Comparison of ENCODE assay signal across 1 mouse cellular context in the genomic region with DNA sequence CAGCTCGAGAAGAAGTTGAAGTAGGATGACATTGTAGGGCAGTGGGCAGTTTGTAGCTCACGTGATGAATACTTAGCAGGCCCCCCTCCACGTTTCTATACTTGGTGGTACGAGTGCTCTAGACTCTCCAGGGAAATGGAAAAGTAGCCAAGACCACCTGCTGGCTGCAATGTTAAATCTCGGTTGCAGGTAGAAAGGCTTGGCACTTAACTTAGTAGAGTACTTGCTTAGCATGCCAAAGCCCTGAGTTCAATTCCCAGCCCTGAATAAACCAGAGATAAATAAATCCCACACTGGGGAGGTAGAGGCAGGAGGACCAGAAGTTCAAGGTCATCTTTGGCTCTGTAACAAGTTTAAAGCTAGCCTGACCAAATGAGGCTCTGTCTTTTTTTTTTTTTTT.
TF ChIP-seq lines count a peak whose summit lies in the region.

No protein-coding gene starts in this region.

TF ChIP-seq in MEL, 35 proteins besides CTCF, POLR2A, EP300 and RAD21:
- TF ChIP-seq POLR2AphosphoS2 (IDR thresholded peaks at IDR 0.05; ENCODE audit: low read length): no peak
- no peak for TF ChIP-seq ZC3H11A (IDR thresholded peaks at IDR 0.05; ENCODE audit: low read depth, low read length)
- no peak for TF ChIP-seq USF1 (IDR thresholded peaks at IDR 0.05; ENCODE audit: low read depth, low read length)
- TF ChIP-seq MYB (IDR thresholded peaks at IDR 0.05; ENCODE audit: low read depth, low read length): no peak
- TF ChIP-seq RCOR1 (IDR thresholded peaks at IDR 0.05; ENCODE audit: low read depth, low read length): no peak
- no peak for TF ChIP-seq GABPA (IDR thresholded peaks at IDR 0.05; ENCODE audit: low read depth, low read length)
- peak; percentile 71 for TF ChIP-seq ZNF384 (IDR thresholded peaks at IDR 0.05; ENCODE audit: low read depth, low read length)
- TF ChIP-seq ZMIZ1 (IDR thresholded peaks at IDR 0.05; ENCODE audit: low read depth, low read length): no peak
